Mouse (Mus musculus): ENCODE measurements around the gene Zfp365. TPM values are rescaled to one million over a fixed set of nuclear protein-coding genes. Genes with fewer than 3 reads are reported as not detected.

The Zfp365 gene
- 4.6 TPM for polyA plus RNA-seq (2017; shearing (Covaris generic))

GRCm38 (mm10) chr10:67912337-67912776 lies at the start of gene Zfp365:
TSS of gene Zfp365 (minus strand) at chr10:67912662.

Other genes with a start within 250 kb of the Zfp365 start
- gene Rtkn2, start 66.9 kb upstream of the Zfp365 start, polyA plus RNA-seq (2017; shearing (Covaris generic)), result 0.20 TPM

All from CD4-positive, CD25-positive, alpha-beta regulatory T cell (primary cell).